Mouse (Mus musculus): Measurements from ENCODE around the gene Krtap4-13. TPM values are rescaled to one million over a fixed set of nuclear protein-coding genes. Genes with fewer than 3 reads are reported as not detected.
"Not testable (repeated sequence)": the region's sequence is repeated elsewhere in the genome, so short reads cannot be mapped to it uniquely, and the experiment has no call there.

The Krtap4-13 gene
- polyA plus RNA-seq, 1 experiment from 2014 or later = not detected

DNA sequence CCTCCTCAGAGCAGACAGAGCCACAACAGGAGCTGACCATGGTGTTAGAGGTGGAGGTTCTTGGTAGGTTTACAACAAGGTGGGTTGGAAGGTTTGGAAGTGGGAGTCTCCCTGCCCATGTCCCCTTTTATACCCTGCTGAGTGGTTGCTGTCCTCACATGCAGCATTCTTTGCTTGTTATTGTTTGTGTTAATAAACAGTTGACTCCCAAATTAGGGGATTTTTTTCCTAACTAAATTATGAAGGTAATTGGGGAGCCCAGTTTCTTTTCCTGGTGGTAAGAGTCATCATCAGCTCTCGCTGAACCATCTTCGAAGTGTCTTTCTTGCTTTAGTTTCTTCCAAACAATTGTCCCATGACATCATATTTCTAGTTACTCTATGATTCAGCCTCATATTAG is 29.1 kb downstream of the Krtap4-13 start, which contains the start of gene Krtap4-8:
Krtap4-8 (minus strand) TSS at position 101 of the 400 bp plus-strand sequence.
- Histone ChIP-seq H3K9ac (no peak within 1 kb of the TSS), H3K9me3 (no peaks in the 10 kb centered on the region), H3K4me3 (no peak within 1 kb of the TSS), H3K4me2 (replicated peaks) (no peak within 1 kb of the TSS), H3K27me3 (replicated peaks) (no peaks in the 10 kb centered on the region), H3K4me1 (peaks cover 5% of the 10 kb centered on the region), H3K27ac (no peak within 1 kb of the TSS), H3K36me3 (no peaks in the 10 kb centered on the region)
- no peak for ATAC-seq (ENCODE audit: low FRiP score, low read depth)
- 99% methylated on average over 2 of the region's 2 CpGs for WGBS

DNA sequence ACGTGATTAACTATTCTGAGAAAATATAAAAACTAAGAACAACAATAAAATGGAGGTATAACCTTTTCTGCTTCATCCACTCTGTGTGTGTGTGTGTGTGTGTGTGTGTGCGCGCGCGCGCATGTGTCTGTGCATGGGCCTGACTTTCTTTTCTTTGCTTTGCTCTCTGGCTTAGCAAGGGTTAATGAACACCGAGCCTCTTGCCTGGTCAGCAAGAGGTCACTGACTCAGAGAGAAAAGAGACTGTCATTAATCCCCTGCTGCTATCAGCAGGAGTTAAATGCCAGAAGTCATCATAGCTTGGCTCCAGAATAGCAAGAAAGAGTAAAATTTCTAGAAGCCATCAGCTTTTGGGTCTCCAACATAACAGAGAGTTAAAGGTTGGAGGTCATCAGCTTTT is 31.3 kb downstream of the Krtap4-13 start:
- peaks cover 5% of the 10 kb centered on the region for H3K4me1 ChIP-seq
- no peaks in the 10 kb centered on the region for H3K9me3 ChIP-seq
- H3K36me3 ChIP-seq = no peaks in the 10 kb centered on the region
- no peak overlapping the region for H3K27ac ChIP-seq
- H3K4me2 ChIP-seq (replicated peaks) = no peak overlapping the region
- no peaks in the 10 kb centered on the region for H3K27me3 ChIP-seq (replicated peaks)
- ATAC-seq (ENCODE audit: low FRiP score, low read depth) = no peak
- H3K9ac ChIP-seq = no peak overlapping the region
- H3K4me3 ChIP-seq = no peak overlapping the region
- WGBS = 22% methylated on average over 7 of the region's 7 CpGs

DNA sequence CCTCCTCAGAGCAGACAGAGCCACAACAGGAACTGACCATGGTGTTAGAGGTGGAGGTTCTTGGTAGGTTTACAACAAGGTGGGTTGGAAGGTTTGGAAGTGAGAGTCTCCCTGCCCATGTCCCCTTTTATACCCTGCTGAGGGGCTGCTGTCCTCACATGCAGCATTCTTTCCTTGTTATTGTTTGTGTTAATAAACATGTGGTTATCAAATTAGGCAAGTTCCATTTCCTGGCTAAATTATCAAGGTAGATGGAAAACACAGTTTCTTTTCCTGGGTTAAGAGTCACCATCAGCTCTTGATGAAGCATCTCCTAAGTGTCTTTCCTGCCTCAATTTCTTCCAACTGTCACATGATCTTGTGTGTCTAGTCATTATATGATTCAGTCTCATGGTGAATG is 36.9 kb downstream of the Krtap4-13 start, which contains the start of gene Gm11595:
Gm11595 (minus strand) TSS at position 101 of the 400 bp plus-strand sequence.
- H3K4me1 ChIP-seq; H3K27ac ChIP-seq; ATAC-seq (ENCODE audit: low FRiP score, low read depth); H3K9me3 ChIP-seq; H3K4me3 ChIP-seq; H3K36me3 ChIP-seq; H3K27me3 ChIP-seq (replicated peaks); H3K9ac ChIP-seq; H3K4me2 ChIP-seq (replicated peaks): not testable (repeated sequence)

DNA sequence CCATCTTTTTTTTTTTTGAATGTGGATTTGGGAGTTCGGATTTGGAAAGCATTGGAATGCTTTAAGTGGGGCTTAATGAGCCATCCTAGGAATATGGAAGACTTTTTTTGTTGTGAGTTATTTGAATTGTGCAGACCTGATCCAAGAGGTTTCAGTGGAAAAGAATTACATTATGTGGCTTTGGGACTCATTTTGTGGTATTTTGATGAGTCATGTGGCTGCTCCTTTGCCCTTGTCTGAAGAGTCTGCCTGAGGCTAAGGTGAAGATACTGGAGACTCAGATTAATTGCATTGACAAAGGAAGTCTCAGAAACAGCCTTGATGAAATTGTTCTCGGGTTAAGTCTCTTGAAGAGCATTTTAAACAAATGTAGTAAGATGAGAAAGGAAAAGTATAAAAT is 41.3 kb downstream of the Krtap4-13 start:
- Histone ChIP-seq H3K9ac (no peak overlapping the region), H3K9me3 (no peaks in the 10 kb centered on the region), H3K4me2 (replicated peaks) (no peak overlapping the region), H3K27me3 (replicated peaks) (no peaks in the 10 kb centered on the region), H3K27ac (no peak overlapping the region), H3K36me3 (no peaks in the 10 kb centered on the region), H3K4me1 (no peaks in the 10 kb centered on the region), H3K4me3 (no peak overlapping the region)
- 83% methylated on average over 2 of the region's 2 CpGs for WGBS
- ATAC-seq (ENCODE audit: low FRiP score, low read depth) = no peak

Other genes with a start within 250 kb of the Krtap4-13 start
- gene Krtap3-1, start 243.3 kb downstream of the Krtap4-13 start, polyA plus RNA-seq (2016; fragmentation: Nextera tagmentation; extraction: Ambion mirVana) = not detected in 2 replicates
- not detected in 2 replicates for gene Krtap1-5, start 228.9 kb downstream of the Krtap4-13 start, polyA plus RNA-seq (2016; fragmentation: Nextera tagmentation; extraction: Ambion mirVana)
- gene Krtap1-4, start 226.2 kb downstream of the Krtap4-13 start, polyA plus RNA-seq (2016; fragmentation: Nextera tagmentation; extraction: Ambion mirVana) = not detected in 2 replicates
- gene Krtap1-3, start 218.6 kb downstream of the Krtap4-13 start, polyA plus RNA-seq (2016; fragmentation: Nextera tagmentation; extraction: Ambion mirVana) = not detected in 2 replicates
- not detected in 2 replicates for gene Krtap9-3, start 211.8 kb downstream of the Krtap4-13 start, polyA plus RNA-seq (2016; fragmentation: Nextera tagmentation; extraction: Ambion mirVana)
- not detected in 2 replicates for gene Gm11938, start 206.6 kb downstream of the Krtap4-13 start, polyA plus RNA-seq (2016; fragmentation: Nextera tagmentation; extraction: Ambion mirVana)
- gene Gm11937, start 199.7 kb downstream of the Krtap4-13 start, polyA plus RNA-seq (2016; fragmentation: Nextera tagmentation; extraction: Ambion mirVana) = not detected in 2 replicates
- gene Krtap2-4, start 195.0 kb downstream of the Krtap4-13 start, polyA plus RNA-seq (2016; fragmentation: Nextera tagmentation; extraction: Ambion mirVana) = not detected in 2 replicates
- not detected in 2 replicates for gene Gm11562, start 189.5 kb downstream of the Krtap4-13 start, polyA plus RNA-seq (2016; fragmentation: Nextera tagmentation; extraction: Ambion mirVana)
- gene Krtap4-1, start 181.7 kb downstream of the Krtap4-13 start, polyA plus RNA-seq (2016; fragmentation: Nextera tagmentation; extraction: Ambion mirVana) = not detected in 2 replicates
- gene Krtap4-2, start 174.8 kb downstream of the Krtap4-13 start, polyA plus RNA-seq (2016; fragmentation: Nextera tagmentation; extraction: Ambion mirVana) = not detected in 2 replicates
- gene Krtap4-7, start 165.8 kb downstream of the Krtap4-13 start, polyA plus RNA-seq (2016; fragmentation: Nextera tagmentation; extraction: Ambion mirVana) = not detected in 2 replicates
- not detected in 2 replicates for gene Gm11555, start 159.7 kb downstream of the Krtap4-13 start, polyA plus RNA-seq (2016; fragmentation: Nextera tagmentation; extraction: Ambion mirVana)
- not detected in 2 replicates for gene Gm11563, start 150.9 kb downstream of the Krtap4-13 start, polyA plus RNA-seq (2016; fragmentation: Nextera tagmentation; extraction: Ambion mirVana)
- not detected in 2 replicates for gene Krtap4-6, start 143.9 kb downstream of the Krtap4-13 start, polyA plus RNA-seq (2016; fragmentation: Nextera tagmentation; extraction: Ambion mirVana)
- gene Gm14190, start 119.2 kb downstream of the Krtap4-13 start, polyA plus RNA-seq (2016; fragmentation: Nextera tagmentation; extraction: Ambion mirVana) = not detected in 2 replicates
- gene Gm14180, start 75.6 kb downstream of the Krtap4-13 start, polyA plus RNA-seq (2016; fragmentation: Nextera tagmentation; extraction: Ambion mirVana) = not detected in 2 replicates
- gene Gm11595, start 37.0 kb downstream of the Krtap4-13 start, polyA plus RNA-seq (2016; fragmentation: Nextera tagmentation; extraction: Ambion mirVana) = not detected in 2 replicates
- gene Krtap4-8, start 29.2 kb downstream of the Krtap4-13 start, polyA plus RNA-seq (2016; fragmentation: Nextera tagmentation; extraction: Ambion mirVana) = not detected in 2 replicates
- gene Krtap4-9, start 24.7 kb downstream of the Krtap4-13 start, polyA plus RNA-seq (2016; fragmentation: Nextera tagmentation; extraction: Ambion mirVana) = not detected in 2 replicates
- not detected in 2 replicates for gene Gm11596, start 16.4 kb downstream of the Krtap4-13 start, polyA plus RNA-seq (2016; fragmentation: Nextera tagmentation; extraction: Ambion mirVana)
- not detected in 2 replicates for gene Gm11569, start 11.0 kb downstream of the Krtap4-13 start, polyA plus RNA-seq (2016; fragmentation: Nextera tagmentation; extraction: Ambion mirVana)
- gene Gm11554, start 5.4 kb downstream of the Krtap4-13 start, polyA plus RNA-seq (2016; fragmentation: Nextera tagmentation; extraction: Ambion mirVana) = not detected in 2 replicates
- gene Gm11564, start 5.8 kb upstream of the Krtap4-13 start, polyA plus RNA-seq (2016; fragmentation: Nextera tagmentation; extraction: Ambion mirVana) = not detected in 2 replicates
- not detected in 2 replicates for gene 2300003K06Rik, start 28.2 kb upstream of the Krtap4-13 start, polyA plus RNA-seq (2016; fragmentation: Nextera tagmentation; extraction: Ambion mirVana)
- not detected in 2 replicates for gene Krtap4-16, start 41.7 kb upstream of the Krtap4-13 start, polyA plus RNA-seq (2016; fragmentation: Nextera tagmentation; extraction: Ambion mirVana)
- not detected in 2 replicates for gene Gm11568, start 48.0 kb upstream of the Krtap4-13 start, polyA plus RNA-seq (2016; fragmentation: Nextera tagmentation; extraction: Ambion mirVana)
- gene Gm11559, start 54.6 kb upstream of the Krtap4-13 start, polyA plus RNA-seq (2016; fragmentation: Nextera tagmentation; extraction: Ambion mirVana) = not detected in 2 replicates
- not detected in 2 replicates for gene Krtap9-1, start 63.5 kb upstream of the Krtap4-13 start, polyA plus RNA-seq (2016; fragmentation: Nextera tagmentation; extraction: Ambion mirVana)
- not detected in 2 replicates for gene Gm11567, start 69.3 kb upstream of the Krtap4-13 start, polyA plus RNA-seq (2016; fragmentation: Nextera tagmentation; extraction: Ambion mirVana)
- gene Krtap31-1, start 98.0 kb upstream of the Krtap4-13 start, polyA plus RNA-seq (2016; fragmentation: Nextera tagmentation; extraction: Ambion mirVana) = not detected in 2 replicates
- not detected in 2 replicates for gene Gm11565, start 104.9 kb upstream of the Krtap4-13 start, polyA plus RNA-seq (2016; fragmentation: Nextera tagmentation; extraction: Ambion mirVana)
- not detected in 2 replicates for gene Krtap31-2, start 126.4 kb upstream of the Krtap4-13 start, polyA plus RNA-seq (2016; fragmentation: Nextera tagmentation; extraction: Ambion mirVana)
- not detected in 2 replicates for gene Krtap9-5, start 138.6 kb upstream of the Krtap4-13 start, polyA plus RNA-seq (2016; fragmentation: Nextera tagmentation; extraction: Ambion mirVana)
- not detected in 2 replicates for gene Krtap29-1, start 169.2 kb upstream of the Krtap4-13 start, polyA plus RNA-seq (2016; fragmentation: Nextera tagmentation; extraction: Ambion mirVana)
- gene Krtap16-1, start 176.7 kb upstream of the Krtap4-13 start, polyA plus RNA-seq (2016; fragmentation: Nextera tagmentation; extraction: Ambion mirVana) = 0.14 TPM in 1 of 2 replicates, not detected in the other
- gene Krtap17-1, start 184.1 kb upstream of the Krtap4-13 start, polyA plus RNA-seq (2016; fragmentation: Nextera tagmentation; extraction: Ambion mirVana) = 0.37 TPM in 1 of 2 replicates, not detected in the other
- gene Krt33a, start 206.3 kb upstream of the Krtap4-13 start, polyA plus RNA-seq (2016; fragmentation: Nextera tagmentation; extraction: Ambion mirVana) = not detected in 2 replicates
- gene Krt33b, start 220.0 kb upstream of the Krtap4-13 start, polyA plus RNA-seq (2016; fragmentation: Nextera tagmentation; extraction: Ambion mirVana) = not detected in 2 replicates
- not detected in 2 replicates for gene Krt34, start 231.7 kb upstream of the Krtap4-13 start, polyA plus RNA-seq (2016; fragmentation: Nextera tagmentation; extraction: Ambion mirVana)
- not detected in 2 replicates for gene Krt31, start 240.7 kb upstream of the Krtap4-13 start, polyA plus RNA-seq (2016; fragmentation: Nextera tagmentation; extraction: Ambion mirVana)

All from neural tube, embryonic 12.5 days (tissue).